Mouse (Mus musculus): ENCODE data around the gene Adk.

DNA sequence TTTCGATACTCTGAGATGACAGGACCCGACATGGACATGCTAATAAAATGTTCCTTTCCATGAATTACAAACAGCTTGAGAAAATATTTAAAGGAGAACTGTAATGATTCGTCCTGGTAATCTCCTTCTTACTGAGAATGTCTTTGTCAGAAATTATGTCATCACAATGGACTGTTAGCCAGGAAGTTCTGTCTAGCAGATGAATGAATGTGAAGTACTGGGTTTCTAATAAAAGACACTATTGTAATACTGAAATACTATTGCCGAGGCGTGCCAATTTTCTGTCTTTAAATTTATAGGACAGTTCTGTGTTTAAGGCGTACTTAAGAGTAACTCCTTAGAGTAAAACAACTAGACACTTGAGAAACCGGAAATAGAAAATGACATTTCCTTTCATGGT lies 231.7 kb downstream of the Adk start:
- TF ChIP-seq POLR2A (IDR thresholded peaks at IDR 0.05; ENCODE audit: borderline replicate concordance, extremely low read depth, low read depth, low read length) (no peak), CTCF (IDR thresholded peaks at IDR 0.05; ENCODE audit: insufficient read depth, low read length) (no peak)

Measured in lung, adult 2 months (tissue).